Mouse (Mus musculus) stomach, embryonic 15.5 days (tissue): ENCODE data around the gene Glcci1. TPM values are rescaled to one million over a fixed set of nuclear protein-coding genes. Genes with fewer than 3 reads are reported as not detected.

Experiments
- ATAC-seq: fragments of 200-750 bp; cut with Nextera tagmentation; 2 replicates; pipeline ENCODE4 v1.8.0; 2017; ENCODE audit warnings: low read depth, moderate number of reproducible peaks, moderate TSS enrichment; ENCODE audit not compliant: insufficient read depth, low FRiP score
- H3K27ac ChIP-seq: fragments of 300-500 bp; sonication (generic); 2 replicates; pipeline ENCODE4 v1.5.1; 2015; ENCODE audit warnings: mild to moderate bottlenecking, inconsistent platforms
- H3K27me3 ChIP-seq: fragments of 300-500 bp; sonication (generic); replicated peaks from 2 replicates; pipeline ENCODE4 v1.6.1; 2015; ENCODE audit warnings: inconsistent platforms
- H3K36me3 ChIP-seq: fragments of 300-500 bp; sonication (generic); 2 replicates; pipeline ENCODE4 v1.6.1; 2015; ENCODE audit warnings: inconsistent platforms
- H3K4me1 ChIP-seq: fragments of 300-500 bp; sonication (generic); 2 replicates; pipeline ENCODE4 v1.6.1; 2015; ENCODE audit warnings: inconsistent platforms
- H3K4me2 ChIP-seq: fragments of 300-500 bp; sonication (generic); 2 replicates; pipeline ENCODE4 v1.6.1; 2015; ENCODE audit warnings: mild to moderate bottlenecking, inconsistent platforms
- H3K4me3 ChIP-seq: fragments of 300-500 bp; sonication (generic); replicated peaks from 2 replicates; pipeline ENCODE4 v1.5.1; 2015; ENCODE audit warnings: inconsistent platforms
- H3K9ac ChIP-seq: fragments of 300-500 bp; sonication (generic); 2 replicates; pipeline ENCODE4 v1.6.1; 2015; ENCODE audit warnings: inconsistent platforms
- H3K9me3 ChIP-seq: fragments of 300-500 bp; sonication (generic); 2 replicates; pipeline ENCODE4 v1.6.1; 2016; ENCODE audit warnings: inconsistent platforms
- whole genome bisulfite sequencing: fragments of 180-500 bp; shearing (Covaris S2); methylation state at CpG from one replicate; pipeline ENCODE4 v1.1.7; 2015; 5-methylcytosine and 5-hydroxymethylcytosine counted together
- polyA plus RNA-seq: library from polyadenylated mRNA; unstranded; fragments of >200 nt; fragmentation: Nextera tagmentation; extraction: Ambion mirVana; gene quantifications from 2 replicates; pipeline ENCODE4 v1.2.1, GENCODE M21; 2015

Glcci1 gene
- polyA plus RNA-seq, 1 experiment from 2014 or later: 7.3 TPM

DNA sequence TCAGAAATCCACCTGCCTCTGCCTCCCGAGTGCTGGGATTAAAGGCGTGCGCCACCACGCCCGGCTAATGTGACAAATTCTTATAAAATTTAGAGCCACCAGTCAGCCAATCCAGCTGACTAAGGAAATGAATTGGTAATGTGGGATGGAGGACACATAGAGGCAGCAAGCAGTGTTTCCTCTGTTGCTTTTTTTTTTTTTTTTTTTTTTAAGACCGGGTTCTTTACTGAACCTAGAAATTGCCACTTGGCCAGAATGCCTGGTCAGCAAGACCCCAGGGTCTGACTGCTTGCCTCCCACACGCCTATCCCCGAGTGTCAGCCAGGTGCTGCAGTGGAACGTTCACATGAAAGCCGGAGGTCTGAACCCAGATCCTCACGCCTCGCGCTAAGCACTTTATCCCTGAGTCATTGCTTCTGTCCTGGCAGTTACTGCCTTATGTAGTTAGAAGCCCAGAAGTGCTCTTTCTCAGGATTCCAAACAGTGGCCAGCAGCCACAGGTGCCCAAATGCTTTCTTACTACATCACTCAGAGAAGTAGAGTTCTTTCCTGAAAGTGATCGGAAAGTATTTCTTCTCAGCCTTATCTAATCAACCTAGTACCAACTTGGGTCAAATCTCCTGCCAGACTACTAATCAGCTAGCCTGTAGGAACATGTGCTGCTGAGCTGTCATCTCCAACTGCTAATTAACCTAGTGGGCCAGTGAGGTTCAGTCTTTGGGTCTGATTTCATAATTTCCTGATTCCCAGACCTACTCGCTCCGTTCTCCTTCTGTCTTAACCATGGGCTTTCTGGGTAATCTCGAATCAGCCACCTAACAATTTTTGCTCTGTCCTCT is 24.7 kb upstream of the Glcci1 start:
- WGBS: 87% methylated on average over 17 of the region's 17 CpGs
- peak; percentile 60; the same call in 1 of the 2 replicates for ATAC-seq
- H3K4me1 ChIP-seq: no peaks in the 10 kb centered on the region
- H3K27ac ChIP-seq: no peak overlapping the region
- H3K9ac ChIP-seq: no peak overlapping the region
- H3K27me3 ChIP-seq: no peaks in the 10 kb centered on the region
- no peaks in the 10 kb centered on the region for H3K9me3 ChIP-seq
- H3K4me3 ChIP-seq: no peak overlapping the region
- H3K4me2 ChIP-seq: no peak overlapping the region
- H3K36me3 ChIP-seq: no peaks in the 10 kb centered on the region

DNA sequence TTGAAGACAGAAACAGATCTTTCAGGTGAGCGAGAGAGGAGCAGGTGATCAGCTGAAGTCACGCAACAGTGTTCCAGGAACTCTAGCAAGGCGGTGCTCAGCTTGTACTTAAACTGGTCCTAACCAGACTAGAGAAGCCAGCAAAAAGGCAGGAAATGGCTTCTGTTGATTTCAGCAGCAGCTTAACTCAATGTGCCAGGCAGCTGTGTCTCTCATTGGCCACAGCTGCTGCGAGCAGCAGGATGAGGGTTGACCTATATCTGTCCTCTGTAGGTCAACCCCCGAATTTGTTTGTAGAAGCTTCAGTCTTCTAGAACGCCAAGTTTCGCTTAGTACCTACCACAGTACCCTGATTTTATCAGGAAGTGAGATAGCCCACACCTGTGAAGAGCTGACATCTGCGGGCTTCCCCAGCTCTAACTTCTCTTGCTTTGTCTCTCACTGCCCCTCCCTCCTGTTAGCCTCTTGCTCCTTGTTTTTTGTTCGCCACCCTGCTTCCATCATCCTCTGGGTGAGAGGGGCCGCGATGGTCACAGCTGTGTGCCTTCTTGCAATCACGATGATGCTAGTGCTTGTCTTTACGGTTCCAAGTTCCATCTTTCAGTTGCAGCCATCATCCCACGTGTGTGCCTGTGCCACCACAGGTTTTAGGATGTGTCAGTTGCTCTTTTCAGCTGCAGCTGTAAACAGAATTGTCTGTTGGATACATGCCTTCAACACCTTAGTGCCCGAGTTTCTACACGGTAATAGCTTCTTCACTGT is 23.8 kb upstream of the Glcci1 start:
- H3K4me2 ChIP-seq: no peak overlapping the region
- H3K4me3 ChIP-seq: no peak overlapping the region
- H3K9ac ChIP-seq: no peak overlapping the region
- ATAC-seq: 0 out of 2 replicates have a peak, but pooled peaks have one; percentile 35
- H3K4me1 ChIP-seq: no peaks in the 10 kb centered on the region
- no peaks in the 10 kb centered on the region for H3K9me3 ChIP-seq
- WGBS: 68% methylated on average over 16 of the region's 16 CpGs
- no peaks in the 10 kb centered on the region for H3K36me3 ChIP-seq
- H3K27me3 ChIP-seq: no peaks in the 10 kb centered on the region
- no peak overlapping the region for H3K27ac ChIP-seq

DNA sequence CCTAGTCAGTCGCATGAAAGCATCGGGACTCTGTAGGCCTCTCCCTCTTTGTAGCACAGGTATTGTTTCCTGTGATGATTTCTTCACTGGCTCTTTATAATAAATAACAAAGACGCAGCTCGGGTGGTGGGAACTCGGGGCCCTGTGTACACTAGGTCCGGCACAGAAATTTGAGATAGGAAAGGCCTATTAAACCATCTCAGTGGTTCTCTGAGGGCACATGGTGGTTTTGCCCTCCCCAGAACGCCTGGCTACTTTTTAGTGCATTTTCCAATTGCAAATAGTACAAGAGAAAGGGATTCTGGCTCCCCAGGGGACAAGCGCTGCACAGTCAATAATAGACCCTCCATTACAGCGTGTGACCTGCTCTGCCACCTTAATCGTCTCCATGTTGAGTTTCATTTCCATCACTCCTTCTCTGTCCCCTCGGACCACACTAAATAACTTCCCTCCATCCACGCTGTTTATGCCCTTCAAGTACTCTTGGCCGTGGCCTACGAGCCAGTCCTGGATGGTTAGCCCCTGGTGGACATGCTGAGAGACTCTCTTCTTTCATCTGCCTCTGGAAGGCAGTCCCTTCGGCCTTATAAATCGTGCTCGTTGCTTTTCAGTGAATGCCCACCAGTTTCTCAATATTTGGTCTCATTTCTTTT is 22.9 kb upstream of the Glcci1 start:
- no peaks in the 10 kb centered on the region for H3K9me3 ChIP-seq
- 89% methylated on average over 17 of the region's 17 CpGs for WGBS
- H3K4me2 ChIP-seq: no peak overlapping the region
- H3K4me3 ChIP-seq: no peak overlapping the region
- no peaks in the 10 kb centered on the region for H3K36me3 ChIP-seq
- no peaks in the 10 kb centered on the region for H3K27me3 ChIP-seq
- no peak for ATAC-seq
- H3K27ac ChIP-seq: no peak overlapping the region
- H3K4me1 ChIP-seq: no peaks in the 10 kb centered on the region
- no peak overlapping the region for H3K9ac ChIP-seq

DNA sequence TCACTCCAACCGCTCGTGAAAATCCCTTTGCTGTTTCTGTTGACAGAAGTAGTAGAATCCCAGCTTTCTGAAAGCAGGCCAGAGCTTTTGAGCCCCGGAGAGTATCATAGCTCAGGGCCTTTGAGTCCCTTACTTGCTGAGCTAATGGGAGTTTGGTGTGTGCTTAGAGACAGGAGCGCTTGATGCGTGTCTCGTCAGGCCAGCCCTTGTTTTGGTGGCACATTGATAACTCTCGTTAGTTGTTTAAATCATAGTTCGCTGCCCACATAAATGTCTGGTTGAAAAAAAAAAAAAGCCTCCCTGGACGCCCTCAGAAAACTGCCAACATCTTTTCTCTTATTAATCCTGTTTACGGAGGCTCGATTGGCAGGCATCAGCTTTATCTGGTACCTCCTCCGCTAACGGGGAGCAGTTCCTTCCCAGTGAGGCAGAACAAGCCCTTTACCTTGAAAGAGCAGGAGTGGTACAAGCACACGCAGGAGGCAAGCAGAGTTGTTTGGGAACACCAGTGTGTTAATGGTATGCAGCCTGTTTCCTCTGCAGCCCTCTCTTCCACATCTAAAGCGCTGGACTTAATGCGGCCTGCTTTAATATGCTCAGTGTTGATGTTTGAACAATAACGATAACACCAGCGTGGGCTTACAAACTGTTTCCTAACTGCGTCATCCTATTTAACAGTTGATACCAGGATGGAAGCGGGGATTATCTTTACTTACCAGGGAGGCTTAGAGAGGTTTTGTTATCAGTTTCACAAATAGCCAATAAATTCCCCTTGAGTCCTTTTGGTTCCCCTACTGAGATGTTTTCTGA is 22.2 kb upstream of the Glcci1 start:
- H3K4me2 ChIP-seq: no peak overlapping the region
- H3K9me3 ChIP-seq: no peaks in the 10 kb centered on the region
- no peaks in the 10 kb centered on the region for H3K36me3 ChIP-seq
- no peak overlapping the region for H3K27ac ChIP-seq
- WGBS: 61% methylated on average over 20 of the region's 20 CpGs
- no peak overlapping the region for H3K4me3 ChIP-seq
- peak; percentile 82; the same call in 1 of the 2 replicates for ATAC-seq
- no peak overlapping the region for H3K9ac ChIP-seq
- H3K4me1 ChIP-seq: no peaks in the 10 kb centered on the region
- H3K27me3 ChIP-seq: no peaks in the 10 kb centered on the region

DNA sequence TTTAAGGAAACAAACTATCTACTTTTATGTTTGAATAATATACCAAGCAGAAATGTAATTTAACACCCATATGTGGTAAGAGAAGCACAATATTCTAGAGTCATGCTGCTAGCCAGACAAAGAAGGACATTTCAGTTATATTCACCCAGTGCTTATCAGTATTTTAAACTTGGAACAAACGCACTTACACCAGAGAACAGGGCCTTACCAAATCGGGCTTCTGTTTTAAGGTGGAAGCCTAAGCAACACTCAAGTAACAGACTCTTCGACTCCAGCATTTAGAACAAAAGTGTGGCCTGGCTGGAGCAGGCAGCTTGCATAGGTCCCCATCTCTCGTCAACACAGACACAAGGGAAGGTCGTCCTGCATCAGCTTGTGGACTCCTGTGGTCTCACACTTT is 21.2 kb upstream of the Glcci1 start:
- Histone ChIP-seq H3K36me3 (no peaks in the 10 kb centered on the region), H3K4me3 (no peak overlapping the region), H3K9ac (no peak overlapping the region), H3K4me2 (no peak overlapping the region), H3K27ac (no peak overlapping the region), H3K9me3 (no peaks in the 10 kb centered on the region), H3K4me1 (no peaks in the 10 kb centered on the region), H3K27me3 (no peaks in the 10 kb centered on the region)
- 53% methylated on average over 5 of the region's 5 CpGs for WGBS
- ATAC-seq: no peak

DNA sequence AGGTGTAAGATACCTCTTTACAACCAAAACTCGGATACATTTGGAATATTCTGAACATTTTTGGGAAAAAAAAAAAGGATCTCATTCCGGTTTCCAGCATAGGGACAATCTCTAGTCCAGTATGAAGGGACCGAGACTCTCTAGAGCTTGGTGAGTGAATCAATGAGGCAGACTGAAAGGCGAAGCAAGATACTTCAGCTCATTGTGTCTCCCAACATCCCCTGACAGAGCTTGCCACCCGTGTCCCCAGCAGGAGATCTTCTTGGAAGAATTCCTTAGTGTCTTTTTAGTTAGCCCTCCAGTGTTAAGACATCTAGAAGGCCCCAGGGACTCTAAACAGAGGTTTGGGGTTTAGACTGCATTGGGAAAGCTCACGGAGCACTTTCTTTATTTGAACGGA is 20.1 kb upstream of the Glcci1 start:
- H3K4me3 ChIP-seq: no peak overlapping the region
- H3K4me1 ChIP-seq: no peaks in the 10 kb centered on the region
- H3K9ac ChIP-seq: no peak overlapping the region
- WGBS: 84% methylated on average over 7 of the region's 7 CpGs
- H3K9me3 ChIP-seq: no peaks in the 10 kb centered on the region
- ATAC-seq: no peak
- H3K27ac ChIP-seq: no peak overlapping the region
- no peaks in the 10 kb centered on the region for H3K27me3 ChIP-seq
- H3K4me2 ChIP-seq: no peak overlapping the region
- H3K36me3 ChIP-seq: no peaks in the 10 kb centered on the region

DNA sequence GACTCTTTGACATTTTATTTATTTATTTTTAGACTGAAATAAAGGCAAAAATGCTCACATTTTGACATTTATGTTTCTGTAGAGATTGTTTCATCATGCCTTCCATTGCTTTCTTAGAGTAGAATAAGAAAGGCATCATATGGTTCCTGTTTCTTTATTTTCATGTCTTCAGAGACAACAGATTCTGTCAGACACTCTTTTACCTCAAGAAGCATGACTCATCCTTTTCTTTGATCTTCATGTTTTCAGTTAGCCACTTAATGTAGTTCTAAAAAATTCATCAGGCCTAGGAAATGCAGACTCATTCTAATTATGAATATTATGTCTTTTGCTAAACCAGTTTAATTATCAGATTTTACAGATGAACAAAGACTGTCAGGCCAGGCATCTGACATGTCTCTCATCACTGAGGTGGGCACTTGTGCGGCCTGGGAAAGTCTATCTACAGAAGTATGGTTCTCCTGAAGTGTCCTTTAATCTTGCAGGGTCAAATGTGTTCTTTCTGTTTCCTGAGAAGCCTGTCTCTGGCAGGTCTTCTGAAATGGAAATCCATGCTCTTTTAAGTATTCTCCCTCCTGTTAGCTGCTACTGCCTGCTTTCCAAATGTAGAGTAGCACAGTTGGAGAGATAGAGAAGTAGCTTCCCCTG is 19.3 kb upstream of the Glcci1 start:
- no peaks in the 10 kb centered on the region for H3K27me3 ChIP-seq
- H3K4me2 ChIP-seq: no peak overlapping the region
- no peak overlapping the region for H3K27ac ChIP-seq
- no peak overlapping the region for H3K4me3 ChIP-seq
- no peaks in the 10 kb centered on the region for H3K36me3 ChIP-seq
- no peaks in the 10 kb centered on the region for H3K4me1 ChIP-seq
- 78% methylated on average over 1 of the region's 1 CpGs for WGBS
- ATAC-seq: no peak
- no peaks in the 10 kb centered on the region for H3K9me3 ChIP-seq
- H3K9ac ChIP-seq: no peak overlapping the region

DNA sequence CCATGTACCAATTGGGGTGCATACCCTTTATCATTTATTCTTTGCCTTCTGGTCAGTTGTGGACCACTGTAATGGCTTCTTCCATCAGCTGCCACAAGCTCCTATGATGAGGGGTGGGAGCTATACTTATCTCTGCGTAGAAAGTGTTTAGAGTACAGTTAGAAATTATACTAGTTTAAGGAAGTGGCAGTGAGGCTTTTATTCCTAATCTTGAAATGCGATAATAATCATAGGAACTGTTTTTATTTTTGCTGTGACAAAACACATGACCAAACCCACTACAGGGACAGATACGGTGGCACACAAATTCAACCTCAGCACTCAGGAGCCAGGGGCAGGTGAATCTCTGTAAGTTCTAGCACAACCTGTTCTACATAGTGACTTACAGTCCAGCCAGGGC is 17.2 kb upstream of the Glcci1 start:
- Histone ChIP-seq H3K9me3 (no peaks in the 10 kb centered on the region), H3K27ac (no peak overlapping the region), H3K27me3 (no peaks in the 10 kb centered on the region), H3K4me3 (no peak overlapping the region), H3K9ac (no peak overlapping the region), H3K36me3 (no peaks in the 10 kb centered on the region), H3K4me2 (no peak overlapping the region), H3K4me1 (no peaks in the 10 kb centered on the region)
- 90% methylated on average over 3 of the region's 3 CpGs for WGBS
- no peak for ATAC-seq

DNA sequence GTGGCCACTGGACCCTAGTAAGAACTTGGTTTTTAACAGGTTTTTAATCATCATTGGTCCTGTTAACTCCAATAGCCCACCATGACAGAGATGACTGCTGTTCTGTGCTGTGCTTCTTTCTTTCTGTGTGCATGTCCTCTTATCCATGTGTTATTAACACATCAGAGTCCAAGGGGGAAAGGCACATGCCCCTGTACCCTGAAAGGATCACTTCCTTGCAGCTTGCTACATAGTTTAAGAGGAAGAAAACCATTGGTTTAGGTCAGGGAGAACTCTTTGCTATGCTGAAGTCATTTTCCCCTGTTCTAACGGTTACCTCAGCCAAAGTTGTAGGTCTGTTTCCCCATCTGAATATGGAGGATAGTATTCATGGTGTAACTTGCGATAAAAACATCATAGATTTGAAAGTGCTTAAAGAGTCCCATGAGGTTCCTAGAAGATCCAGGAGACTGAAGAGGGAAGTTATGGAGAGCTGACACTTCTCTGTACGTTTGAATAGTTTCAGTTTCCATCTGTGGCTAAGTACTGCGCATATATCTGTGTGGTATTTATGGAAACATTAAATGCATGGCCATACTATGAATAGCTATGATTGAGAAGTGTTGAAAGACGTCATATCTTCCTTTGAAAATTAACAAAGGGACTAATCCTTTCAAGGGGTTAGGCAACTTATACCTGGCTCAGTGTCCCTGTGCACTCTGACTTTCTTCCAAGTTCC is 14.1 kb upstream of the Glcci1 start:
- no peaks in the 10 kb centered on the region for H3K4me1 ChIP-seq
- H3K4me3 ChIP-seq: no peak overlapping the region
- 74% methylated on average over 5 of the region's 5 CpGs for WGBS
- no peak overlapping the region for H3K4me2 ChIP-seq
- ATAC-seq: no peak
- H3K27me3 ChIP-seq: no peaks in the 10 kb centered on the region
- H3K27ac ChIP-seq: no peak overlapping the region
- H3K9me3 ChIP-seq: no peaks in the 10 kb centered on the region
- no peak overlapping the region for H3K9ac ChIP-seq
- no peaks in the 10 kb centered on the region for H3K36me3 ChIP-seq

DNA sequence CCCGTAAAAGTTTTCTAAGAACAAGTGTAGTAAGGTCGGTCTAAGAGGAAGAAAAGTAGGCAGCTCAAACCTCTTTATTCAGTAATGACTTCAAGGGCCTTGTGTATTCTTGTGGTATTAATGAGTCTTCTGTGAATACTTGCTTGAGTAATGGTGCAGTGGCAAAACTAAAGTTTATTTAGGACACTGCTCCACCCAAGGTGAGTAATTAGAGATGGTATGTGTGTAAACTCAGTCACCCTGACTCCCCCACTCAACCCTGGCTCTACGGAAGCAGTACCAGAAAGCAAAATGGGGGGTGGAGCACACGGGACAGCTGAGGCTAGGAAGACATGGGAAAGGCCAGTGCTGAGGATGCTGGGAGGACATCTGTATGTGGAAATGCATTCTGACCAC is 13.6 kb upstream of the Glcci1 start:
- Histone ChIP-seq H3K4me2 (no peak overlapping the region), H3K36me3 (no peaks in the 10 kb centered on the region), H3K27me3 (no peaks in the 10 kb centered on the region), H3K4me3 (no peak overlapping the region), H3K9me3 (no peaks in the 10 kb centered on the region), H3K27ac (no peak overlapping the region), H3K4me1 (no peaks in the 10 kb centered on the region), H3K9ac (no peak overlapping the region)
- WGBS: 62% methylated on average over 4 of the region's 4 CpGs
- ATAC-seq: peak; percentile 18; the same call in 1 of the 2 replicates
